Mouse (Mus musculus) cortical plate, adult 2 months (tissue): Measurements from ENCODE around the gene Bcor.

Experiments
- CTCF ChIP-seq: fragments of 200-500 bp; IDR thresholded peaks from 2 replicates; pipeline ENCODE4 v1.5.1; 2011; ENCODE audit warnings: mild to moderate bottlenecking, control low read depth, low read length; ENCODE audit not compliant: insufficient read depth; ENCODE audit errors: extremely low read depth
- POLR2A ChIP-seq: fragments of 200-500 bp; IDR thresholded peaks from 2 replicates; pipeline ENCODE4 v1.6.1; 2011; ENCODE audit warnings: mild to moderate bottlenecking, low read length, control low read depth; ENCODE audit not compliant: insufficient read depth; ENCODE audit errors: extremely low read depth

- TF ChIP-seq CTCF (no peak), POLR2A (no peak)
Measured at GRCm38 (mm10) chrX:12127106-12127670, 33.0 kb downstream of the Bcor start.
